Mouse (Mus musculus): ENCODE data around the gene Pla1a. TPM values are rescaled to one million over a fixed set of nuclear protein-coding genes. Genes with fewer than 3 reads are reported as not detected.

The Pla1a gene
- polyA plus RNA-seq, 1 experiment, result not detected

- peaks cover 78% of the 10 kb centered on the region for H3K36me3 ChIP-seq (replicated peaks; ENCODE audit: low read length)
- no peaks in the 10 kb centered on the region for H3K27me3 ChIP-seq (replicated peaks)
- H3K9me3 ChIP-seq, result no peaks in the 10 kb centered on the region
- peaks cover 83% of the 10 kb centered on the region for H3K4me1 ChIP-seq
- no peak for TF ChIP-seq GATA1 (IDR thresholded peaks at IDR 0.05; ENCODE audit: borderline replicate concordance, low read length)
- no peak for TF ChIP-seq FLI1 (IDR thresholded peaks at IDR 0.05; ENCODE audit: low read length)
- no peak overlapping the region for H3K4me3 ChIP-seq (replicated peaks)
Measured at GRCm38 (mm10) chr16:38352031-38352430, 80.9 kb downstream of the Pla1a start.

DNA sequence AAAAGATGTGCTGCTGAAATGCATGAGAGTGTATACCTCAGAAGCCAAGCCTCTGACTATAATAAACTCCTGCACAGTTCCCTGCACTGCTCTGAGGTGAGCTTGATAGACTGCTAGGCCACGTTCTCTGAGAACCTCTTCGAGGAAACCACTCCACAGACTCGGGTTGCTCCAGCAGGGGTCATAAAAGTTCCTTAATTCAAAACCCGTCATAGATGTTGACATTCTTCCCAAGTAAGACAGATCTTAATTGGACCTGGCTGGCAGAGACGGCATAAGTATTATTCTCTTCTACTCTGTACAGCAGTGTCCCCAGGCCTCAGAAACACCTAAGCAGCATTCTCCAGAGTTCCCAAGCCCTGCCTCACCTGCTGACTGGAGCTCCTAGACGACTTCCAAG, 82.0 kb downstream of the Pla1a start:
- Histone ChIP-seq H3K9me3 (no peaks in the 10 kb centered on the region), H3K36me3 (replicated peaks; ENCODE audit: low read length) (peaks cover 67% of the 10 kb centered on the region), H3K4me1 (peaks cover 79% of the 10 kb centered on the region), H3K27me3 (replicated peaks) (no peaks in the 10 kb centered on the region), H3K4me3 (replicated peaks) (no peak overlapping the region)
- TF ChIP-seq GATA1 (IDR thresholded peaks at IDR 0.05; ENCODE audit: borderline replicate concordance, low read length), result no peak
- TF ChIP-seq FLI1 (IDR thresholded peaks at IDR 0.05; ENCODE audit: low read length), result no peak

DNA sequence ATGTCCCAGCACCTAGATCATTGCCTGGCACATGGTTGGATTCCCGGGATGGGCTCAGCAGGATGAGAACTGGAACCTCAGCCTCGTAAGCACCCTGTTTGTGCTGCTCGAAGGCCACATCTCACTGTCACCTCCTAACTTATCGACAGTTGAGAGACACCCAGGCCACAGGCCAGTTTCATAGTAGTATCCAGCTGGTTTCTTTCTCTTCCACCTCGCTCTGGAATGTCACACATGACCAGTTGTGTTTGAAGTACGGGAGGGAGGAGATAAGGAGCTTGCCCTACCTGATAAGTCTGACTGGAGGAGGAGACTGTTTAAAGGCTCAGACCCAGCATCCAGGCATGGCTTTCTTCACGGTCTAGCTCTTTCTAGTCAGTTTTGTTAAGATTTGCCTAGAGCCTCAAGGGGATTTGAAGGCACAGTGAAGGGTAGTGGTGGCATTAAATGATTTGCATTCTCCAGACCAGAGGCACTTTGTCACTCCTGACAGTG, 82.5 kb downstream of the Pla1a start:
- Histone ChIP-seq H3K4me1 (peaks cover 79% of the 10 kb centered on the region), H3K27me3 (replicated peaks) (no peaks in the 10 kb centered on the region), H3K36me3 (replicated peaks; ENCODE audit: low read length) (peaks cover 62% of the 10 kb centered on the region), H3K4me3 (replicated peaks) (no peak overlapping the region), H3K9me3 (no peaks in the 10 kb centered on the region)
- TF ChIP-seq GATA1 (IDR thresholded peaks at IDR 0.05; ENCODE audit: borderline replicate concordance, low read length) (no peak), FLI1 (IDR thresholded peaks at IDR 0.05; ENCODE audit: low read length) (no peak)

- TF ChIP-seq FLI1 (IDR thresholded peaks at IDR 0.05; ENCODE audit: low read length) (no peak), GATA1 (IDR thresholded peaks at IDR 0.05; ENCODE audit: borderline replicate concordance, low read length) (no peak)
- peaks cover 79% of the 10 kb centered on the region for H3K4me1 ChIP-seq
- no peaks in the 10 kb centered on the region for H3K27me3 ChIP-seq (replicated peaks)
- H3K36me3 ChIP-seq (replicated peaks; ENCODE audit: low read length), result peaks cover 58% of the 10 kb centered on the region
- no peaks in the 10 kb centered on the region for H3K9me3 ChIP-seq
- no peak overlapping the region for H3K4me3 ChIP-seq (replicated peaks)
Measured at GRCm38 (mm10) chr16:38349881-38350280, 83.1 kb downstream of the Pla1a start.

DNA sequence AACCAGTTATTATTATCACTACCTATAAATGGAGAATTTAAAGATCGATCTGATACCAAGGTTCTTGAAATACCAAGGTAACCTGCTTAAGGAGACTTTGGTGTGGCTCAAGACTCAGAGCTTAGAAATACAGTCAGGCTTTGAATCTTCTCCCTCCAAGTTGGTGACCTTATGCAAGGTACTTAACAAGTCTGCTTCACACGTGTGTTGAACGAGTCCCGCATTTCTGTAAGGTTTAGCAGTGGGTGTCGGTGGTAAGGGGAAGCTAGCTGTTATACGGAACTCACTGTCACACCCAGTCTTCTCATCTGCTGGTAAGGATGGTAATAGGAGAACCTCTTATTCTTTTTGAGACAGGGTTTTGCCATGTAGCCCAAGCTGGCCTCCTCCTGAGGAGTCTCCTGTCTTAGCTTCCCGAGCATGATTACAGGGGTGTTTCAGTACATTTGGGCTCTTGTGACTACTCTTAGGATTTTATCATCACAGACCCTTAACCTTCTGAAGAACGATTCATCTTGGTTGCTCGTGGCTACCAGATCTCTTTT, 84.7 kb downstream of the Pla1a start:
- Histone ChIP-seq H3K27me3 (replicated peaks) (no peaks in the 10 kb centered on the region), H3K36me3 (replicated peaks; ENCODE audit: low read length) (peaks cover 49% of the 10 kb centered on the region), H3K4me3 (replicated peaks) (peak overlapping the region; percentile 95), H3K4me1 (peaks cover 66% of the 10 kb centered on the region), H3K9me3 (no peaks in the 10 kb centered on the region)
- TF ChIP-seq GATA1 (IDR thresholded peaks at IDR 0.05; ENCODE audit: borderline replicate concordance, low read length) (no peak), FLI1 (IDR thresholded peaks at IDR 0.05; ENCODE audit: low read length) (no peak)

DNA sequence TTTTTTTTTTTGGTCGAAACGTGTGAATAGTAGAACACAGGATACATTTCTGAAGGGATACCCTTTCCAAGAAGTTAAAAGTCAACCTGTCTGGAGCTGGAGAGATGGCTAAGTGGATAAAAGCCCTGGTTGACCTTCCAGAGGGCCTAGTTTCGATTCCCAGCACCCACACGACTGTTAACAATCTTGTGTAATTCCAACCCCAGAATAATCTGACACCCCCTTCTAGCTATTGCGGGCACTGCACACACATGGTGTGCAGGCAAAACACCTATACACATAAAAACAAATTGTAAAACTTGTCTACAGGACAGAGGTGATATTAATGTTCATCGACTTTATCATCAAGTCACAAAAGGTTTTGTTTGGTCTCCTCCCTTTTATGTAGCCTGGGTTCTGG, 85.4 kb downstream of the Pla1a start:
- TF ChIP-seq GATA1 (IDR thresholded peaks at IDR 0.05; ENCODE audit: borderline replicate concordance, low read length) (no peak), FLI1 (IDR thresholded peaks at IDR 0.05; ENCODE audit: low read length) (no peak)
- no peaks in the 10 kb centered on the region for H3K9me3 ChIP-seq
- peak overlapping the region; percentile 95 for H3K4me3 ChIP-seq (replicated peaks)
- H3K36me3 ChIP-seq (replicated peaks; ENCODE audit: low read length), result peaks cover 45% of the 10 kb centered on the region
- no peaks in the 10 kb centered on the region for H3K27me3 ChIP-seq (replicated peaks)
- peaks cover 66% of the 10 kb centered on the region for H3K4me1 ChIP-seq

DNA sequence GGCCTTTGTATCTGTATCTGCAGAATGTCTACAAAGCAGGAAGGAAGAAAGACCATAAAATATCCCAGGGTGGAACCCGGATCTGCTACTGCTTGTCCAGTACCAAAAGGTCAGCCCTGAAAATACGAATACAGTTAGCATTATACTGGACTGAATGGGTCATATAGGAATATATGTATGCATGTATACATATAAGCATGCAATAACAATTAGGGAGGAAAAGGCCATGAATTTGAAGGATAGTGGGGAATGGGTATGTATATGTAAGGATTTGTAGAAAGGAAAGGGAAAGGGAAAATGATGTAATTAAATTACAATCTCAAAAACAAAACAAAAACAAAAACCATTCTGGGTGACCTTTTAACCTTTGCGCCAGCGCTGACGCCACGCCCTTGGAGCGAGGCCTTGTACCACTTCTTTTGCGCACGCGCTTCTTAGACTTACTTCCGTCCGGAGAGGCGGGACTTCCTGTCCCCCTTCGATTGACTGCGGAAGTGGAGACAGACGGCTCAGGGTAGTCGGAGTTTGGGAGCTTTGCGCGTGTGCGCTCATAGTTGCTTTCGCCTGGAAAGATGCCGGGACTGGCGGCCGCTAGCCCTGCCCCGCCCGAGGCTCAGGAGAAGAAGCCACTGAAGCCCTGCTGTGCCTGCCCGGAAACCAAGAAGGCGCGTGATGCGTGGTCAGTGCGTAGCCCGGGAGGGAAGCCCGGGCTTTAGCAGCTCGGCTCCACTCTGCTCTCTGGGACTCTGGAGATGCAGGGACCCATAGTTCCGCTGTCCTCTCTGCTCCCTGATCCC, 86.2 kb downstream of the Pla1a start, which contains the start of the genes Cox17 and Gm21987:
Gene Cox17 (plus strand): TSS at position 463 of the 797 bp plus-strand sequence.
Gene Gm21987 (plus strand): TSS at position 512 of the 797 bp plus-strand sequence.
- H3K4me1 ChIP-seq, result peaks cover 64% of the 10 kb centered on the region
- TF ChIP-seq FLI1 (IDR thresholded peaks at IDR 0.05; ENCODE audit: low read length), result 0 out of 2 replicates have a peak, but pooled peaks have one; percentile 35
- no peak for TF ChIP-seq GATA1 (IDR thresholded peaks at IDR 0.05; ENCODE audit: borderline replicate concordance, low read length)
- peaks cover 37% of the 10 kb centered on the region for H3K36me3 ChIP-seq (replicated peaks; ENCODE audit: low read length)

More for the DNA sequence above, 86.2 kb downstream of the Pla1a start, which contains the start of the genes Cox17 and Gm21987:
- Histone ChIP-seq H3K4me3 (replicated peaks) (peak within 1 kb of the TSS; percentile 95), H3K9me3 (no peaks in the 10 kb centered on the region), H3K27me3 (replicated peaks) (no peaks in the 10 kb centered on the region)

Other genes starting within 250 kb of the Pla1a start
- not detected in 2 replicates for gene Nr1i2, start 138.3 kb downstream of the Pla1a start, polyA plus RNA-seq (2012; ENCODE audit: insufficient read depth, low replicate concordance)
- gene Maats1, start 91.0 kb downstream of the Pla1a start, polyA plus RNA-seq (2012; ENCODE audit: insufficient read depth, low replicate concordance), result not detected in 2 replicates
- gene Cox17, start 86.2 kb downstream of the Pla1a start, polyA plus RNA-seq (2012; ENCODE audit: insufficient read depth, low replicate concordance), result 25.9 and 292 TPM in 2 replicates
- 272 and 1,896 TPM in 2 replicates for gene Gm21987, start 86.1 kb downstream of the Pla1a start, polyA plus RNA-seq (2012; ENCODE audit: insufficient read depth, low replicate concordance)
- 2.8 and 5.0 TPM in 2 replicates for gene Popdc2, start 70.9 kb downstream of the Pla1a start, polyA plus RNA-seq (2012; ENCODE audit: insufficient read depth, low replicate concordance)
- 423 and 659 TPM in 2 replicates for gene Adprh, start 19.6 kb upstream of the Pla1a start, polyA plus RNA-seq (2012; ENCODE audit: insufficient read depth, low replicate concordance)
- gene Cd80, start 22.4 kb upstream of the Pla1a start, polyA plus RNA-seq (2012; ENCODE audit: insufficient read depth, low replicate concordance), result 0.17 TPM in 1 of 2 replicates, not detected in the other
- 26.4 and 39.4 TPM in 2 replicates for gene Timmdc1, start 89.5 kb upstream of the Pla1a start, polyA plus RNA-seq (2012; ENCODE audit: insufficient read depth, low replicate concordance)
- gene Poglut1, start 117.1 kb upstream of the Pla1a start, polyA plus RNA-seq (2012; ENCODE audit: insufficient read depth, low replicate concordance), result 2.2 and 3.7 TPM in 2 replicates
- gene Tmem39a, start 125.6 kb upstream of the Pla1a start, polyA plus RNA-seq (2012; ENCODE audit: insufficient read depth, low replicate concordance), result 6.5 and 10.3 TPM in 2 replicates